Mouse (Mus musculus) thymus, adult 2 months (tissue): ENCODE data around the gene Tst.

Experiments
- CTCF ChIP-seq: fragments of 200-500 bp; IDR thresholded peaks from 2 replicates; pipeline ENCODE4 v1.5.1; 2012; ENCODE audit warnings: mild to moderate bottlenecking, control low read depth, low read length, moderate library complexity, borderline replicate concordance; ENCODE audit not compliant: control insufficient read depth, poor library complexity, insufficient read depth; ENCODE audit errors: extremely low read depth
- POLR2A ChIP-seq: fragments of 200-500 bp; IDR thresholded peaks from 2 replicates; pipeline ENCODE4 v1.6.1; 2012; ENCODE audit warnings: mild to moderate bottlenecking, low read length, control low read depth, moderate library complexity; ENCODE audit not compliant: control insufficient read depth, poor library complexity, insufficient read depth; ENCODE audit errors: extremely low read depth

- TF ChIP-seq POLR2A (no peak), CTCF (no peak)
Observed at GRCm38 (mm10) chr15:78449131-78449530, 43.4 kb upstream of the Tst start.
